Mouse (Mus musculus) brain, embryonic 18.5 days (tissue): ENCODE measurements around the gene Mpv17l2.
A peak's percentile ranks its signal among the peaks of the same experiment; 100 is the strongest.

Experiments
- DNase-seq: peaks from one replicate; pipeline ENCODE4 v3.0.0-alpha.2; 2012; ENCODE audit warnings: low read depth, low spot score

The Mpv17l2 gene

DNA sequence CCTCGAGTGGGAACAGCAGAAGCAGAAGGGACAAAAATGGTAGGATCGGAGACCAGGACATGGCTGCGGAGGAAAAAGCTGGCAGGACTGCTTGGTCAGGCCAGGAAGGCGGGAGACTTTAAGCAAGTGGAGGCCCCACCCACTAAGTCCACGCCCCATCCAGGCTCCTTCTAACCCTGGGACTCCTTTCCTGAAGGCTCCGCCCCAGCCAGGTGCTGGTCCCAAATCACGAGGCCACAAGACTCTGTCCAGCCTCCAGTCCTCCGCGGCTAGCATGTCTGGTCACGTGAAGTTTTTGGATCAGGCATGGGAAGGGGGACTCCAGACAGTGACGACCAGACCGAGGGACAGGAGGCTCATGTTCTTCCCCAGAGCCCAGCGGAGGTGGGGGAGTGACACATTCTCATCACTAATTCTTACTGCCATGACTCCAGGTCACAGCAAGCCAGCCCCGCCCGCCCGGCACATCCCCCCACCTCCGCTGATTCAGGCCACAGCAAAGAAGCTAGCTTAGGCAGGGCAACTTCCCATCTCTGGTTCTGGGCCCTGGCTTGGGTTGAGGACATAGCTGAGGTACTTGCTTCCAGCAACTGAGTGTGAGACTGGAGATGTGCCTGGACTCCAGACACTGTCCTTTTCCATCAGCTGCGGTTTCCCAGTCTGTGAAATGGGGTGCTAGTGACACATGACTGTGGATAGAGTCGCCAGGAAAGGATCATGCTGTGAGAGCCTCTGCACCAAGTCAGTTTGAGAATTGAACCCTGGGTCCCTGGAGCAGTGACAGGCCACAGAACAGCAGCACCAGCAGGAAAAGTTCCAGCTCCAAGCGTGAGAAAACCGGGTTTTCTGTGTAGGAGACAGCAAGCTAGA is 6.1 kb upstream of the Mpv17l2 start:
- no peak for DNase-seq

DNA sequence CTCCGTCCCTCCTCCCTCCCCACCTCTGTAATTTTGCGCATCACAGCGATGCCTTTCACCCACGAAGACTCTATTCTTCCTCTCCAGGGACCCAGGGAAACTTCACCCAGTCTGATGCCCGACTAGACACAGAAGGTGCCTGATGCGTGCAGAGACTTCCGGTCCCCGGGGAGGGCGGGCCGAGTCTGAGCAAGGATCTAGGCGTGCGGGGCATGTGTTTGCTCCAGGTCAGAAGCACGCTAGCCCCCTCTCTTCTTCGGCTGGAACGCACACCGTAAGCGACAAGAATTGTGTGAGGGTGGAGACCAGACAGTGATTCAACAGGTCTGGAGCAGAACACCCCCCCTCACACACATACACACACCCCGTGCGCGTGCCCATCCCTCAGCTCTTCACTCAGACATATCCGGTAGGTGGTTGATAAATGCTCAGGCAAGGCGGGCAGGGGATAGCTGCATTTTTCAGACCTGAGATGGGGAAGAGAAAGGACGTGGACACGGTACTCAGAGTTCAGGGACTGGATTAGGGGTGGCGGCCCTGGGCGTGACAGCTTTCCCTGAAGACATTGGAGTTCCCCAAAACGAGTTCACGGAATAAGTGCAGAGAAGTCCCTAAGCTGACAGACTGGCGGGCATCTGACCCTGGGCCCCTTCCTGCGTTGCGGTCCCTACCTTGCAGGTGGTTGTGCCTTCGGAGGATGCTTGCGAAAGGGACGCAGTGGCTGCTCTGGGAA is 5.3 kb upstream of the Mpv17l2 start:
- no peak for DNase-seq

DNA sequence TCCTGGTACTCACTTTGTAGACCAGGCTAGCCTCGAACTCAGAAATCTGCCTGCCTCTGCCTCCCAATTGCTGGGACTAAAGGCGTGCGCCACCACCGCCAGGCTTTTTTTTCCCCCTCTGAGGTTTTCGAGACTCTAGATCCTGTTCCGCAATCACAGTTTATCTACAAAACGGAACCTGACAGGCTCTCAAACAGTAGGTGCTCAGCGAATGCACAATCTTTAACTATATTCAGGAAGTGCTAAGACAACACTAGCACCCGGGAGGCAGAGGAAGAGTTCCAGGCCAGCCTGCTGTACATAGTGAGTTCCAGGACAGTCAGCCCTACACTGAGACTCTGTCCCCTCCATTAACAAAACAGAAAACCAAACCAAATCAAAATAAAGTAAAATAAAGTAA is 4.6 kb upstream of the Mpv17l2 start:
- DNase-seq = no peak

DNA sequence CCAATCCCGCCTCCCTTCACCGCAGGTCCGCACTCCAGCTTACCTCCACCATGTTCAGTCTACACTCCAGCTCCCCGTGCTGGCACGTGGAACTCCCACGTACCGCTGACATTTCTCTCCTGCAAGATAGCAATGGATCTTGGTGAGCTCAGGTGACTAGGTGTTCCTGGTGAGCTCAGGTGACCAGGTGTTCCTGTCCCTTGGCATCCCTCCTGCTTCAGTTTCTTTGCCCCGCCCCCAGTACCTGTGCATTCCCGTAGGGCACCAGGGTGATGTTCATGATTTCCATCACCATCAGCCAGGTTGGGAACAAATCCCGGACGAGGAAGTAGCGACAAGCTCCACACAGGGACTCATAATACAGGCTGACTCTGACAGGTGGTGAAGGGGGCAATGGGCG is 3.9 kb upstream of the Mpv17l2 start:
- no peak for DNase-seq

DNA sequence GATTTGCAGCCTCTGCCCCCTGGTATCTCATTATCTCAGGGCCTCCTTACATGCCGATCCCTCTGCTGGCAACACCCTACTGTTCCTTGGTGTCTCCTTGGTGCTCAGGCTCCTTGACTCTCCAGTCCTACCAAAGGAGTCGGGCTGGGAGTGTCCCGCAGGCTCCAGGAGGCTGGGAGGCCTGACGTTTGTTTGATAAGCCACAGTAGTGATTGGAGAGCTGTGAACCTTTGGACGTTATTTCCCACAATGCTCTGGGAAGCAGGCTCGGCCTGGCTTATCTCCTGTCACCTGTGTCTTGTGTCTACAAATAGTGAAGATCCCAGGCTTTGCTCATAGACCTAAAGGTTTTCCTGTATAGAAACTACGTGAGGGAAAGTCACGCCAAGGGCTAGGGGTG is 3.3 kb upstream of the Mpv17l2 start:
- no peak for DNase-seq

DNA sequence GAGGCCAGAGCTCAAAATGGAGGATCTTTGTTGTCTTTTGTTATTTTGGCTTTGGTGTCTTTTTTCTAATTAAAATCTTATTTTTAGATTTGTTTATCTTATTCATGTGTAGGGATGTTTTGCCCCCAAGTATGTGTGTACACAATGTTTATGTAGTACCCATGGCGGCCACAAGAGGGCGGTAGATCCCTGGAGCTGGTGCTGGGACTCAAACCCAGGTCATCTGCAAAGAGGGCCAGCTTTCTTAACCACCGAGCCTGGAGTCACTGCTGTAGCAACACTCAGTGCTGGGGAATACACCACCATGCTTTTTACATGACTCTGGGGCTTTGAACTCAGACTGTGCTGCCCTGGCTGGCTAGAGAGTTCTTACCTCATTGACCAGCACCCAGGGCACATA is 2.6 kb upstream of the Mpv17l2 start:
- no peak for DNase-seq

DNA sequence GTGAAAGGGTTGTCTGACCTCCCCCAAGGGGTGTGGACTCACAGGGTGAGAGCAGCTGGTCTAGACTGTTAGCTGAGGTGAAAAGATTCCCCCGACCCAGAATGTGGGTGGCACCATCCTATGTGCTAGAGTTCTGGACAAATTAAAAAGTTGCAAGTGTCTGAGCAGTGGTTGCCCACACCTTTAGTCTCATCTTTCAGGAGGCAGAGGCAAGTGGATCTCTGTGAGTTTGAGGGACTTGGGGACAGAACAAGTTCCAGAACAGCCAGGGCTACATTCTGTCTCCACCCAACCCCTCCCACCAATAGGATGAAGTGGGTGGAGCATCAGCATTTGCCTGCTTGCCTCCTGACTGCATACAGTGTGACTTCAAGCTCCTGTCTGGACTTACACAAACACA is 1.4 kb upstream of the Mpv17l2 start:
- DNase-seq = no peak

DNA sequence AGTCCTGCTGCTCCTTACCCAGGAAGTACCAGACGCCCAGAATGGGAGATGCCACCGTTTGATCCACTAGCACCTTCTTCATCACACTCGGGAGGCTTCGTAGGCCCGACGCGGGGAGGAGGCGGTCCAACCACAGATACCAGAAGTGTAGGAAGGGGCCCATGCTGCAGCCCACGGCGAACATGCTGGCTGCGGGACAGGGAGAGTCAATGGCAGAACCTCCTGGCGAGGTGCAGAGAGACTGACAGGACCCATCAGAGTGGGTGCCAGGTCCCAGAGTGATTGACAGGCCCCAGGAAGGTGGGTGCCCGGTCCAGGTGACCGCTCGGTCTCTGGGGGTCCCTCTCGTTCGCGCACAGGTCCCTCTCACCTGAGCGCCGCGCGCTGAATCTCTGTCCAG is 396 bp downstream of the Mpv17l2 start:
- no peak for DNase-seq

DNA sequence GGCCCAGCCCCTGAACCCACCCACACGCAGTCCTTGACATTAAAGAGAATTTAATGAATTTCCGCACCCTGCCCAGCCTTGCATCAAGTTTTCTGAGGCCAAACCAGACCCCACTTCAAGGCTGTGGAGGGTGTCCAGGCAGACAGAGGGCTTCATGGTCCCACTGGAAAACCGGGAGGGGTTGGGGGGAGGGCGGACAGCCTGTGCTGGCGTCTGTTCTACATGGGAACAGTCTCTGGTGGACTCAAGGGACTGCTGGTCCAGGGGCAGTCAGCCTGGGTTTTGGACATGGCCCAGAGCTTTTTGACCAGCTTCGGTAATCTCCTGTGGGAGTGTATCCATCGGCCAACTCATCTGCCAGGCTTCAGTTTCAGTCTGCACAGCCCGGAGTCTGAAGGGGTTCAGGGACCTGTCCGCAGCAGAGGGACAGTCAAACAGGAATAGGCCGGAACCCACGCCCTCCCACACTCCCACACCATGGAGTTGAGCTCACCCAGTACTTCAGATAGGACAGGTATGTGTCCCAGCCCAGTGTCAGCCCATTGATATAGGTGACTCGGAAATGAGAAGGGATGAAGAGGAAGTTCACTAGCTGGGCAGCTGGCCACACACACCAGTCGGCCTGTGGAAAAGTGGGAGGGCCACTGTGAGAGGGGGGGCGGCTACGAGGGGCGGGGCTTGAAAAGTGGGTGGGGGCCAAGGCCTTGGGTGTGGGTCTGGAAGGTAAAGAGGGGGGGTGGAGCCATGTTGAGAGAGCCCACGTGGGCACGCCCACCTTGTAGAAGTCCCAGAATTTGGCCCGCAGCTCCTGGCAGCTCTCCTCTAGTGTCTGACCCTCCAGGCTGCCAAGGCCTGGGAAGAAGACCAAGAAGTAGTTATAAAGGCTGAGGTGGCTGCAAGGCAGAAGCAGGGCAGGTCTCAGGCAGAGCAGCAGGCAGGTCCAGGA is 1.9 kb downstream of the Mpv17l2 start:
- no peak for DNase-seq

DNA sequence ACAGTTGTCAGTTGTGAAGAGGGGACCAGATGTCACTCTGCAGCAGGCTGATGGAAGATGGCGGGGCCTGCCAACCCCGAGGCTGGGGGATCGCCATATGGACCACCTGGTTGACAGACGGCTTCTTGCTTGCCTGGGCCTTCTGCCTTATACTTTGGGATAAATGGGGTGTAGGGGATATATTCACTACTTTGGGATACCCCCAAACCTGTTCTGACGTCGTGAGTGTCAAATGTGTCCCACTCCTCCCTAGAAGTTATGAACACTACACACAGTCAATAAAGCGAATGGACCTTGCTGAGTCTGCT is 2.5 kb downstream of the Mpv17l2 start:
- no peak for DNase-seq

DNA sequence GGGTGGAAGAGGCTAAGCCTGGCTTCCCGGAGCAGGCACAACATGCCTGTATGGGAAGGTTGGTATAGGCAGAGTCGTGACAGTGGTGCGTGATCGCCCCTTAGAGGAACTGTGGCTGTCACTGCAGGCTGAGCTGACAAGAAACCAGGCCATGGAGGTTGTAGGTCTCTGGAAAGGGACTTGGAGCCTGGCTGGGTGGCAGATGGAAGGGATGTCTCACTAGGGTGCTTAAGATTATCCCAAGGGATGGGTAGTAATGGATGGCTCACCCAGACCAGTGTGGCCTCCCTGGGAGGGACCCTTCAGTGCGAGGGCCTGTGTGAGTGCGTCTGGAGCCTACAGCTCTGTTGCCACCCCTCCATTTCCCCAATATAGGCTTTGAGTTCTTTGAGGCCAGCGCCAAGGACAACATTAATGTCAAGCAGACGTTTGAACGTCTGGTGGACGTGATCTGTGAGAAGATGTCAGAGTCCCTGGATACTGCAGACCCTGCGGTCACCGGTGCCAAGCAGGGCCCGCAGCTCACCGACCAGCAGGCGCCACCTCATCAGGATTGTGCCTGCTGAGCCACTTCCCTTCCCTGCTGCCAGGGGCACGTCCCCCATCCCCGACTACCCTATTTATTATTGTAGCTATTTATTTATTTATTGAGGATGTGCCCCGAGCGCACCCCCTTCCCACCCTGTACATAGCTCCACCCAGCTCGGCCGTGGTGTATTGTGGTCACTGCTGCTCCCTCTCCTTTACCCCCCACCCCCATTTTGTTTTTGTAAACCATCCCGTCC is 3.0 kb downstream of the Mpv17l2 start:
- DNase-seq = no peak

DNA sequence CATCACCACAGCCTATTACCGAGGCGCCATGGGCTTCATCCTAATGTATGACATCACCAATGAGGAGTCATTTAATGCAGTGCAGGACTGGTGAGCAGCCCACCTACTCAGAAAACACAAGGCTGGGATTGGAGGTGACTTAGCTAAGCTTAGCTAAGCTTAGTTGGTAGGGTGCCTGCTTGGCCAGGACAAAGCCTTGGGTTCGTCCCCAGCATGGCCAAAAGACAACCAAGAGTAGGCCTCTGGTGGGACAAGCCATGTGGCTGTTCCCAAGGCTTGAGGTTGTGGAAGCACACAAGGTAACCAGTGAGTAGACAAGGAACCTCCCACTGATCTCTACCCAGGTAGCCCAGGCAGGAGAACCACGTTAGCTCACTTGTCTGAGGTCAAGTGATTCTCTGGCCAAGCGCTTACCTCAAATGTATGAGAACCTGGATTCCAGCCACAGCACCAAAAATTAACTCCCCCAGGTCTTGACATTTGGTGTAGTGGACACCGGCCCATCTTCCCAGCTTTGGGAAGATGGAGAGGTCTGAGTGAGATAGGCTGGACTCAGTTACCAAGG is 4.2 kb downstream of the Mpv17l2 start:
- no peak for DNase-seq

DNA sequence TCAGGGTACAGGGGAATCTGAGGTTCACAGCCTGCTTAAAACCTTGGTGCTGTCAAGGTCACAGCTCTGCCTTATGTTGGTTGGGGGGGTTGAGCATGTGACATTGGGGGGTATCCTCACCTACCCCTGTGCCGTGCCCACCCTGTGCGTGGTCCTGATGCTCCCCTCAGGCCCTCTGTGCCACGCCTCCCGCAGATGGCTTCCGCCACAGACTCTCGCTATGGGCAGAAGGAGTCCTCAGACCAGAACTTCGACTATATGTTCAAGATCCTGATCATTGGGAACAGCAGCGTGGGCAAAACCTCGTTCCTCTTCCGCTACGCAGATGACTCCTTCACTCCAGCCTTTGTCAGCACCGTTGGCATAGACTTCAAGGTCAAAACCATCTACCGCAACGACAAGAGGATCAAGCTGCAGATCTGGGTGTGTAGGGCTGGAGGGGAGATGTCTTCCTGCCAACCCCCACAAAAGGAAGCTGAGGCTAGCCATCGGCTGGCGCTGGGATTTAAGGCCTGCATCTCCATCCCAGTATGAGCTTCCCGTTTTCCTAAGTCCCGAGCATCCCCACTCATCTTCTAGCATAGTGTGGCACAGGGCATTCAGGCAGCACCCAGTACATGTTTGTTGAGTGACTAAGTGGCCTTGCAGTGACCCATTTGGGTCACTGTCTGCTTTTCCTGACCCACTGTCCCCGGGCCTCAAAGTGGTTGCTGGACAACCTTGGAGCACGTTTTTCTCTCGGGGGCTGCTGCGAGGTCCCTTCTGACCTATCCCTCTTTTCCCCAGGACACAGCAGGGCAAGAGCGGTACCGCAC is 4.9 kb downstream of the Mpv17l2 start:
- DNase-seq = no peak

DNA sequence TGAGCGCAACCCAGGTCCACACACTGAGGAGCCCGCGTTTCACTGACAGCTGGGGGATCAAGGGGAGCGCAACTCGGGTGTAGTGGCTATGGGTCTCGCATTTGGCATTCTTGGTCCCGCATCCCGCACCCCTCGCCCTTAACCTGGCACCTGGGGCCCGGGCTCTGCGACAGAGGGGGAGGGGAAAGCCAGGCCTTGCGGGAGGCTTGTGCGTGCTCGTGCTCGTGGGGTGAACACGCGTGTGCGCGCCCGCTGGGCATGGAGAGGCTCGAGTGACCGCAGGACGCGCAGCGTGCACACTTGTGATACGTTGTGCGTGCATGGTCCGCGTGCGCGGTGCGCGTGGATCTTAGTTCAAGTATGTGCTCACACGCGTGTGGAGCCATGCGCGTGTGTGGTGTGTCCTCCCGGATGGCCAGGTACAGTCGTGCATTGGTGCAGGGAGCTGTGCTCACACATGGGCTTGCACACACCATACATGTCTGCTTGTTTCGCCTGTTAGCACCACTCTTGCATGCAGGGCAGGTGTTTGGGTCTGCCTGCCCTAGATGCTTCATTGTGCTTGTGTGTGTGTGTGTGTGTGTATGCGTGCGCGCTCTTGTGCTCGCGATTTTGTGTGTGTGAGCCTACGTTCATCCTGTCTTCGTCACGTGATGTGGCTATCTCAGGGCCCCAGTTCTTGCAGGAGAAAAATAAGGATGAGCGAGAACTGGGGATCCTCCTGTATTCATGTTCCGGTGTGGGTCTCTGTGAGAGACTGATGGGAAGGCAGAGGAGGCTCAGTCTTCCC is 5.7 kb downstream of the Mpv17l2 start:
- DNase-seq = peak; percentile 57

DNA sequence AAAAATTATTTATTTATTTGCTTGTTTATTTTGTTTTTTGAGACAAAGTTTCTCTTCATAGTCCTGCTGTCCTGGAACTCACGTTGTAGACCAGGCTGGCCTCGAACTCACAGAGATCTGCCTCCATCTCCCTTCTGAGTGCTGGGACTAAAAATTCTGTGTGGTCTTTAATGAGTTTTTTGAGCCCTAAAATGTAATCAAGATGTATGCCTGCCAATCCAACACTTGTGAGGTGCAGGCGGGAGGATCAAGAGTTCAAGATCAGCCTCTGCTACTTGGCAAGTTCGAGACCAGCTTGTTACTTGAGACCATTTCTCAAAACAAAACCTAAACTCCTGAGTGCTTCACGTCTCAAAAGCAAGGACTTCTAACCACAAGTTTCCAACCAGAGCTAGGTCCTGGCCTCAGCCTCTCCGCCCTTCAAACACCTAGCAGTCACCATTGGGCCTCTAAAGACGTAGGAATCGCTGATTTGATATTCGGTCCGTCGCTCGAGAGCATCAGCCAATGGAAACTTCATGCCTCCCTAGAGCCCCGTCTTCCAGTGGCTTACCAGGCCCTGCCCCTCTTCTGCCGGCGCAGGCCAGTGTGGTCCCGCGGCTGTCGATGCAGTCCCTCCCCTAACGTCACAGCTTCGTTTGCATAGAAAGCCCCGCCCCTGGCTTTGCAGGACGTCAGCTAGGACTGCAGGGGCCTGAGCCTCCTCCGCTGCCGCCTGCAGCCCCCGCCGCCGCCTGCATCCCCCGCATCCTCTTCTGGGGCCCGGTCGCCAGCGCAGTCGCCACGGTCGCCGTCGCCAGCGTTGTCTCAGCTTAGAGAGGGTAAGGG is 6.5 kb downstream of the Mpv17l2 start, which contains the start of gene Rab3a:
Gene Rab3a, plus strand, starts transcription at position 637 of the 828 bp plus-strand sequence.
- peak; percentile 96 for DNase-seq

DNA sequence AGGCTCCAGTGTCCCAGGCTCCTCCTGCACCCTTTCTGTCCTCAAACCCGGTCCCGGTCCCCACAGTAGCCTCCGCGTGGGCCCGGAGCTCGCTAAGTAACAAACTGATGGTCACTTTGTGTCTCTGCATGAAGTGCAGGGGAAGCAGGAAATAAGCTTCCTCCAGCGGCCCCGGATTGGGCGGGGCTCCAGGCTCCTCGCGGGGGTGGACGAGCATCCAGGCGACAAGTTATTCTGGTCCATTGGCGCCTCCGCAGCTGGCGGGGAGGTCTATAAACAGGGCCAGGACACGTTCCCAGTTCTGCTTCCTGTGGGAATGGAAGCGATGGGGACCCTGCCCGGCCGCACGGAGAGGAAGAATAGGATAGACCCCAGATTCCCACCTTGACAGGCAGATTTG is 7.6 kb downstream of the Mpv17l2 start:
- DNase-seq = no peak

DNA sequence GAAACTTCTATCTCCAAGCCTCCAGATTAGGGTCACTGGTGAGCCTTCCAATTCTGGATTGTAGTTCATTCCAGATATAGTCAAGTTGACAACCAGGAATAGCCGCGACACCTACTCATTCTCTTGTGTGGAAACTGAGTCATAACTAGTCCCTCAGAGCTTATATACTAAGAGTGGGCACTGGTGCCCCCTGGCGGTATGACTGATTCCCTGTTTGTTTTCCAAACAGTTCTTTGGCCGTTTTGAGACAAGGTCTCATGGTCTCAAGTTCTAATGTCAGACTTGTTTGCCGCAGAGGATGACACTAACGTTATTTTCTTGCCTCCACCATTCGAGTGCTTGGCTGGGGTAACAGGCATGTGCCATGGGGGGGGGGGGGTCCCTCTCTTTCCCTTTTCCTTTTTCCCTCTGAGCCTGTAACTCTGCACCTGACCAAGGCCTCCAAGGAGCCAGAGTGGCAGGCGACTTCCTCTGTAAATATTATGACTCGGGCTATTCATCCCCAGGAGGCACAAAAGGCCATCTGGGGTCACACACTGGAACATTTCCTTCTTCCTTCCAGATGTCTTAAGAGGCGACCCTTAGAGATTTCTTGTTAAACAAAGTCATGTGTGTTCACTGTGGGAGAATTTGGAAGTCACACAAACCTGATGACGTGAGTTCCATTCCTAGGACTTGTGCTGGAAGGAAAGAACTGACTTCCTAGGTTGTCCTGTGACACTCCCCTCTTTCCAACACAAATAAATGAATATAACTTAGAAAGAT is 8.6 kb downstream of the Mpv17l2 start:
- no peak for DNase-seq
